In the genomic region with DNA sequence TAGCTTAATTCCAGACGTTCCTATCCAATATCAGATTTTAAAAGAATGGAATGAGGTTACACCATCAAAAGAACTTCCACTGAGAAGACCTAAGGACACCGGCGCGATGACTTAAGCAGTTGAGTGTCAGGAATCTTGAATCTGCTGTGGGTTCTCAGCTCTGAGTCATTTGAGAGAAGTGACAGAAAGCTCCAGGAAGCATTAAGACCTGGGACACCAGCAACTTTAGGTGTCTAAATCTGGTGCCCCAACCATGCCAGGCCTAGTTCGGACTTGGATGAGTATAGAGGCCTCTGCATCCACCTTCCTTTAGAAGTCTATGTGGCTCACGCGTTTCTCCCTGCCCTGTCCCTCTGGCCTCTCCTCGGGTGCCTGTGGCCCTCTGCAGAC, we compare ENCODE assay signal across 8 mouse cellular contexts. TPM values are rescaled to one million over a fixed set of nuclear protein-coding genes. Genes with fewer than 3 reads are reported as not detected.
DNase-seq lines count a peak whose midpoint lies in the region; ATAC-seq and TF ChIP-seq lines count a peak whose summit lies in the region.

No protein-coding gene starts in this region.

- no peak for ATAC-seq in kidney, embryonic 15.5 days (replicated peaks; ENCODE audit: low FRiP score)
- no peak for ATAC-seq in hindbrain, embryonic 15.5 days (ENCODE audit: low FRiP score, low read depth)
- no peak for ATAC-seq in midbrain, embryonic 14.5 days (ENCODE audit: low FRiP score, low TSS enrichment)

- TF ChIP-seq CTCF in bone marrow, adult 2 months (IDR thresholded peaks at IDR 0.05; ENCODE audit: control insufficient read depth, insufficient read depth, low read length): no peak

- H3K27me3 ChIP-seq in kidney, embryonic 15.5 days: no peaks in the 10 kb centered on the region
- H3K27me3 ChIP-seq in hindbrain, embryonic 15.5 days: 0 out of 2 replicates have a peak, but pooled peaks cover 5% of the 10 kb centered on the region
- peaks cover 17% of the 10 kb centered on the region; the same call in 1 of the 2 replicates for H3K27me3 ChIP-seq in midbrain, embryonic 14.5 days (ENCODE audit: control insufficient read depth, insufficient read depth, low read length)

- H3K4me3 ChIP-seq in kidney, embryonic 15.5 days (replicated peaks): peak overlapping the region; percentile 66
- peak overlapping the region; percentile 56 for H3K4me3 ChIP-seq in bone marrow, adult 2 months (replicated peaks; ENCODE audit: control insufficient read depth, low read depth, low read length)
- H3K4me3 ChIP-seq in hindbrain, embryonic 15.5 days: peak overlapping the region; percentile 51
- peak overlapping the region; percentile 50 for H3K4me3 ChIP-seq in midbrain, embryonic 14.5 days (replicated peaks; ENCODE audit: low read depth, low read length)

- H3K9me3 ChIP-seq in kidney, embryonic 15.5 days (replicated peaks): no peaks in the 10 kb centered on the region
- no peaks in the 10 kb centered on the region for H3K9me3 ChIP-seq in hindbrain, embryonic 15.5 days
- no peaks in the 10 kb centered on the region for H3K9me3 ChIP-seq in midbrain, embryonic 14.5 days (ENCODE audit: control insufficient read depth, low read length)

- peaks cover 35% of the 10 kb centered on the region for H3K36me3 ChIP-seq in kidney, embryonic 15.5 days
- H3K36me3 ChIP-seq in hindbrain, embryonic 15.5 days: peaks cover 31% of the 10 kb centered on the region
- peaks cover 33% of the 10 kb centered on the region for H3K36me3 ChIP-seq in midbrain, embryonic 14.5 days (ENCODE audit: control insufficient read depth, insufficient read depth, low read length)

- WGBS in kidney, embryonic 15.5 days: 21% methylated on average over 8 of the region's 8 CpGs
- WGBS in bone marrow, adult 2 months: 35% methylated on average over 8 of the region's 8 CpGs
- WGBS in hindbrain, embryonic 15.5 days: 24% methylated on average over 8 of the region's 8 CpGs
- 25% methylated on average over 8 of the region's 8 CpGs for WGBS in midbrain, embryonic 14.5 days

- peaks cover 80% of the 10 kb centered on the region for H3K4me1 ChIP-seq in kidney, embryonic 15.5 days
- peaks cover 2% of the 10 kb centered on the region; the same call in 1 of the 2 replicates for H3K4me1 ChIP-seq in bone marrow, adult 2 months (ENCODE audit: control insufficient read depth, insufficient read depth, low read length)
- H3K4me1 ChIP-seq in hindbrain, embryonic 15.5 days (replicated peaks): peaks cover 54% of the 10 kb centered on the region
- peaks cover 17% of the 10 kb centered on the region; the same call in 1 of the 2 replicates for H3K4me1 ChIP-seq in midbrain, embryonic 14.5 days (ENCODE audit: control insufficient read depth, insufficient read depth, low read length)

- H3K27ac ChIP-seq in kidney, embryonic 15.5 days: peak overlapping the region; percentile 97
- peak overlapping the region; percentile 15; the same call in 1 of the 2 replicates for H3K27ac ChIP-seq in bone marrow, adult 2 months (ENCODE audit: control insufficient read depth, insufficient read depth, low read depth, low read length, poor library complexity)
- peak overlapping the region; percentile 60; the same call in 1 of the 2 replicates for H3K27ac ChIP-seq in hindbrain, embryonic 15.5 days (replicated peaks)
- H3K27ac ChIP-seq in midbrain, embryonic 14.5 days (replicated peaks; ENCODE audit: low read depth, low read length): no peak overlapping the region

- peak overlapping the region; percentile 91 for H3K4me2 ChIP-seq in kidney, embryonic 15.5 days
- peak overlapping the region; percentile 88 for H3K4me2 ChIP-seq in hindbrain, embryonic 15.5 days
- H3K4me2 ChIP-seq in midbrain, embryonic 14.5 days (ENCODE audit: low read length): peak overlapping the region; percentile 79

- DNase-seq in kidney, postnatal 14 days: no peak
- DNase-seq in midbrain, embryonic 14.5 days: no peak
- DNase-seq in testis, postnatal 10 days (ENCODE audit: low spot score): no peak
- DNase-seq in right cerebral cortex, postnatal 36 days (ENCODE audit: low spot score in 2 of 2): no peak
- no peak for DNase-seq in right cerebral cortex, postnatal 14 days

- TF ChIP-seq POLR2A in bone marrow, adult 2 months (IDR thresholded peaks at IDR 0.05; ENCODE audit: borderline replicate concordance, control insufficient read depth, low read depth, low read length): no peak

- peak overlapping the region; percentile 69 for H3K9ac ChIP-seq in kidney, embryonic 15.5 days
- peak overlapping the region; percentile 54 for H3K9ac ChIP-seq in hindbrain, embryonic 15.5 days
- H3K9ac ChIP-seq in midbrain, embryonic 14.5 days (replicated peaks; ENCODE audit: low read length): peak overlapping the region; percentile 52

RNA-seq across cellular contexts. Expression of a gene that starts 0.4 kb away (rescaled TPM):
- polyA plus RNA-seq in kidney, embryonic 15.5 days (2015; fragmentation: Nextera tagmentation; extraction: Ambion mirVana): 39.7 and 48.4 TPM in 2 replicates
- polyA plus RNA-seq in bone marrow, adult 2 months (2011; ENCODE audit: insufficient read depth, insufficient read length, low replicate concordance, missing spikeins): 20.3 and 26.7 TPM in 2 replicates
- polyA plus RNA-seq in hindbrain, embryonic 15.5 days (2015; fragmentation: Nextera tagmentation; extraction: Ambion mirVana): 9.2 and 9.8 TPM in 2 replicates
- polyA plus RNA-seq in midbrain, embryonic 14.5 days (2014; fragmentation: Nextera tagmentation; extraction: Ambion mirVana): 3.6 and 8.9 TPM in 2 replicates

RNA-seq across cellular contexts. Expression of a gene that starts 26.2 kb away (rescaled TPM):
- 127 and 130 TPM in 2 replicates for polyA plus RNA-seq in kidney, embryonic 15.5 days (2015; fragmentation: Nextera tagmentation; extraction: Ambion mirVana)
- 83.0 and 122 TPM in 2 replicates for polyA plus RNA-seq in bone marrow, adult 2 months (2011; ENCODE audit: insufficient read depth, insufficient read length, low replicate concordance, missing spikeins)
- 77.1 and 79.3 TPM in 2 replicates for polyA plus RNA-seq in hindbrain, embryonic 15.5 days (2015; fragmentation: Nextera tagmentation; extraction: Ambion mirVana)
- polyA plus RNA-seq in midbrain, embryonic 14.5 days (2014; fragmentation: Nextera tagmentation; extraction: Ambion mirVana): 76.7 and 98.8 TPM in 2 replicates

RNA-seq across cellular contexts. Expression of a gene that starts 36.3 kb away (rescaled TPM):
- polyA plus RNA-seq in kidney, embryonic 15.5 days (2015; fragmentation: Nextera tagmentation; extraction: Ambion mirVana): 18.0 and 18.4 TPM in 2 replicates
- polyA plus RNA-seq in bone marrow, adult 2 months (2011; ENCODE audit: insufficient read depth, insufficient read length, low replicate concordance, missing spikeins): 7.9 and 23.0 TPM in 2 replicates
- polyA plus RNA-seq in hindbrain, embryonic 15.5 days (2015; fragmentation: Nextera tagmentation; extraction: Ambion mirVana): 87.9 and 93.5 TPM in 2 replicates
- polyA plus RNA-seq in midbrain, embryonic 14.5 days (2014; fragmentation: Nextera tagmentation; extraction: Ambion mirVana): 40.2 and 52.5 TPM in 2 replicates

RNA-seq across cellular contexts. Expression of a gene that starts 44.4 kb away (rescaled TPM):
- polyA plus RNA-seq in kidney, embryonic 15.5 days (2015; fragmentation: Nextera tagmentation; extraction: Ambion mirVana): 31.0 and 33.6 TPM in 2 replicates
- polyA plus RNA-seq in bone marrow, adult 2 months (2011; ENCODE audit: insufficient read depth, insufficient read length, low replicate concordance, missing spikeins): not detected in 2 replicates
- polyA plus RNA-seq in hindbrain, embryonic 15.5 days (2015; fragmentation: Nextera tagmentation; extraction: Ambion mirVana): 3.3 and 5.6 TPM in 2 replicates
- polyA plus RNA-seq in midbrain, embryonic 14.5 days (2014; fragmentation: Nextera tagmentation; extraction: Ambion mirVana): 1.3 and 1.6 TPM in 2 replicates

RNA-seq across cellular contexts. Expression of a gene that starts 50.6 kb away (rescaled TPM):
- 0.33 and 1.1 TPM in 2 replicates for polyA plus RNA-seq in kidney, embryonic 15.5 days (2015; fragmentation: Nextera tagmentation; extraction: Ambion mirVana)
- polyA plus RNA-seq in bone marrow, adult 2 months (2011; ENCODE audit: insufficient read depth, insufficient read length, low replicate concordance, missing spikeins): 1.2 and 2.7 TPM in 2 replicates
- polyA plus RNA-seq in hindbrain, embryonic 15.5 days (2015; fragmentation: Nextera tagmentation; extraction: Ambion mirVana): 0.06 and 0.09 TPM in 2 replicates
- not detected in 2 replicates for polyA plus RNA-seq in midbrain, embryonic 14.5 days (2014; fragmentation: Nextera tagmentation; extraction: Ambion mirVana)
